Mouse (Mus musculus) heart, embryonic 10.5 days (tissue): Measurements from ENCODE around the gene Teddm1a. TPM values are rescaled to one million over a fixed set of nuclear protein-coding genes. Genes with fewer than 3 reads are reported as not detected.
"Not testable (repeated sequence)": the region's sequence is repeated elsewhere in the genome, so short reads cannot be mapped to it uniquely, and the experiment has no call there.

ENCODE experiments used
- DNase-seq: peaks from one replicate; pipeline ENCODE4 v3.0.0-alpha.2; 2017; ENCODE audit warnings: low spot score
- H3K27ac ChIP-seq: fragments of 300-500 bp; sonication (generic); 2 replicates; pipeline ENCODE4 v1.5.1; 2016; ENCODE audit warnings: mild to moderate bottlenecking
- H3K27me3 ChIP-seq: fragments of 300-500 bp; sonication (generic); 2 replicates; pipeline ENCODE4 v1.6.1; 2016; ENCODE audit warnings: mild to moderate bottlenecking; ENCODE audit not compliant: poor library complexity, insufficient read depth, severe bottlenecking
- H3K36me3 ChIP-seq: fragments of 300-500 bp; sonication (generic); 2 replicates; pipeline ENCODE4 v1.6.1; 2016; ENCODE audit warnings: mild to moderate bottlenecking, moderate library complexity
- H3K4me1 ChIP-seq: fragments of 300-500 bp; sonication (generic); 2 replicates; pipeline ENCODE4 v1.6.1; 2016; ENCODE audit warnings: mild to moderate bottlenecking
- H3K4me3 ChIP-seq: fragments of 300-500 bp; sonication (generic); 2 replicates; pipeline ENCODE4 v1.5.1; 2016; ENCODE audit warnings: mild to moderate bottlenecking, moderate library complexity
- H3K9me3 ChIP-seq: fragments of 300-500 bp; sonication (generic); 2 replicates; pipeline ENCODE4 v1.6.1; 2016; ENCODE audit warnings: mild to moderate bottlenecking, moderate library complexity
- WGBS: fragments of 180-500 bp; shearing (Covaris S2); methylation state at CpG from one replicate; pipeline ENCODE4 v1.1.7; 2016; 5-methylcytosine and 5-hydroxymethylcytosine counted together
- polyA plus RNA-seq: library from polyadenylated mRNA; unstranded; fragments of >200 nt; fragmentation: Nextera tagmentation; extraction: Ambion mirVana; gene quantifications from 2 replicates; pipeline ENCODE4 v1.2.1, GENCODE M21; 2016

Teddm1a gene
- polyA plus RNA-seq: not detected in 2 replicates

- 54% methylated on average over 4 of the region's 4 CpGs for WGBS
Observed at GRCm38 (mm10) chr1:153891442-153891841, at the start of gene Teddm1a. Gene Teddm1a, plus strand, starts transcription at chr1:153891742.

GRCm38 (mm10) chr1:153842121-153842740 lies 49.3 kb upstream of the Teddm1a start:
- Histone ChIP-seq H3K4me3 (no peak overlapping the region), H3K27me3 (no peaks in the 10 kb centered on the region), H3K9me3 (no peaks in the 10 kb centered on the region), H3K36me3 (no peaks in the 10 kb centered on the region), H3K4me1 (no peaks in the 10 kb centered on the region), H3K27ac (no peak overlapping the region)
- WGBS: 83% methylated on average over 11 of the region's 11 CpGs
- DNase-seq: no peak

More at GRCm38 (mm10) chr1:153891442-153891841, at the start of gene Teddm1a:
- no peaks in the 10 kb centered on the region for H3K9me3 ChIP-seq
- H3K4me1 ChIP-seq: 0 out of 2 replicates have a peak, but pooled peaks cover under 1% of the 10 kb centered on the region
- H3K36me3 ChIP-seq: no peaks in the 10 kb centered on the region
- no peak within 1 kb of the TSS for H3K4me3 ChIP-seq
- no peak for DNase-seq
- H3K27me3 ChIP-seq: no peaks in the 10 kb centered on the region; the same call in 1 of the 2 replicates
- no peak within 1 kb of the TSS for H3K27ac ChIP-seq

GRCm38 (mm10) chr1:153844042-153844441 lies 47.5 kb upstream of the Teddm1a start, which contains the start of gene Rgsl1:
Gene Rgsl1, minus strand, starts transcription at chr1:153844142.
- Histone ChIP-seq H3K4me3 (no peak within 1 kb of the TSS), H3K27me3 (no peaks in the 10 kb centered on the region), H3K4me1 (no peaks in the 10 kb centered on the region), H3K27ac (no peak within 1 kb of the TSS), H3K36me3 (no peaks in the 10 kb centered on the region), H3K9me3 (no peaks in the 10 kb centered on the region)
- 94% methylated on average over 8 of the region's 8 CpGs for WGBS
- DNase-seq: no peak

DNA sequence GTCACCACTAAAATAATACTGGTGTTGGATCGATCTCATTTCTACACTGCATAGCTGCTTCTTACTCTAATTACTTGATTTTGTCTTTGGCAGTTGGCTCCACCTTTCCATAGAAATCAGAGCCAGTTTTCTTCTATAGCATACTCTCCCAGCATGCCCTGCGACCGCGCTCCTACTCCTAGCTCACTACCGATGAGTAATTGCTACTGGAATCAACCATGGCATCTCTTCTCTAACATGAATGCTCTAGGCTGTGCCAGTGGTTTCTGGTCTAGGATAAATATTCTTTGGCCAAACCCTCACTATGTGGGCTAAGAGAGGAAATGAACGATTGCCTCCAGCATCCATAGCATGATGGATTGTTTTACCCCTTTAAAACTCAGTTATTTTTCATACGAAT lies 45.1 kb upstream of the Teddm1a start:
- DNase-seq: no peak
- Histone ChIP-seq H3K27ac (no peak overlapping the region), H3K4me3 (no peak overlapping the region), H3K4me1 (no peaks in the 10 kb centered on the region), H3K36me3 (no peaks in the 10 kb centered on the region), H3K9me3 (no peaks in the 10 kb centered on the region), H3K27me3 (no peaks in the 10 kb centered on the region)
- 87% methylated on average over 7 of the region's 7 CpGs for WGBS

DNA sequence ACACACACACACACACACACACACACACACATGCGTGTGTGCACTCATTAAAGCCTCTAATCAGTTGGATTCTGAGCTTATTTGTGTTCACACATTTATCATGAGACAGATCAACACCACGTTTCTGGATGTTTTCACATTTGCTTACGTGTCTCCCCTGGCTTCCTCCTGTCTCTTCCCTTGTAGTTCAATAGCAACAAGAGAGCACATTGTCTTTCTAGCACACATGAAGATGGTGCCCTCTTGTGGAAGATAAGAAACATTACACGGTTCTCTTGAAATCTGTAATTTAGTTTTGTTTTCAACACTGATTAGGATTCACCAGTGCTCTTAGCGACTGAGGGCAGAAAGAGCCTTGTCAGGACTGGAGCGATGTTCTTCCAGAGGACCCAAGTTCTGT lies 44.7 kb upstream of the Teddm1a start:
- Histone ChIP-seq H3K27ac (no peak overlapping the region), H3K27me3 (no peaks in the 10 kb centered on the region), H3K4me1 (no peaks in the 10 kb centered on the region), H3K36me3 (no peaks in the 10 kb centered on the region), H3K4me3 (no peak overlapping the region), H3K9me3 (no peaks in the 10 kb centered on the region)
- 25% methylated on average over 6 of the region's 6 CpGs for WGBS
- DNase-seq: no peak

GRCm38 (mm10) chr1:153852696-153853095 lies 38.8 kb upstream of the Teddm1a start:
- H3K4me3 ChIP-seq, H3K27ac ChIP-seq, DNase-seq, H3K4me1 ChIP-seq, H3K27me3 ChIP-seq, H3K9me3 ChIP-seq, H3K36me3 ChIP-seq: not testable (repeated sequence)
- WGBS: 70% methylated on average over 7 of the region's 7 CpGs

DNA sequence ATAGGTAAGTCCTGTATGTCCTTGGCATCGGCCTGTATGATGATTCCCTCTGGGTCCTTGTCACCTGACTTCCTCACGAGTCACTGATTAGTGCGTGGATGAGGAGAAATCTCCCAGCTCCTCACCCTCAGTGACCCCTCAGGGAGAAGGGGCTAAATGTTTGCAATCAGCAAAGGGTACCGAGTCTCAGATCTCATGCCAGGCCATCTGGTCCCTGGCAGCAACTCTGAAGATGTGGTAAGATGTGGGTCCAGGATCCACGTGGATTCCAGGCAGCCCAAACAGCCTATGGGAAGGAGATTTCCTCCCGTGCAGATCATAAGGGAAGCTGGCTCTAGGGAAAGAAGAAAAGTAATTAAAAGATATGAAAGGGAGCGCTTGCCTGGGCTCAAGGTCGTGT lies 35.6 kb upstream of the Teddm1a start:
- Histone ChIP-seq H3K4me1 (no peaks in the 10 kb centered on the region), H3K9me3 (no peaks in the 10 kb centered on the region), H3K36me3 (no peaks in the 10 kb centered on the region), H3K27me3 (no peaks in the 10 kb centered on the region), H3K4me3 (no peak overlapping the region), H3K27ac (no peak overlapping the region)
- no peak for DNase-seq
- 72% methylated on average over 8 of the region's 8 CpGs for WGBS

DNA sequence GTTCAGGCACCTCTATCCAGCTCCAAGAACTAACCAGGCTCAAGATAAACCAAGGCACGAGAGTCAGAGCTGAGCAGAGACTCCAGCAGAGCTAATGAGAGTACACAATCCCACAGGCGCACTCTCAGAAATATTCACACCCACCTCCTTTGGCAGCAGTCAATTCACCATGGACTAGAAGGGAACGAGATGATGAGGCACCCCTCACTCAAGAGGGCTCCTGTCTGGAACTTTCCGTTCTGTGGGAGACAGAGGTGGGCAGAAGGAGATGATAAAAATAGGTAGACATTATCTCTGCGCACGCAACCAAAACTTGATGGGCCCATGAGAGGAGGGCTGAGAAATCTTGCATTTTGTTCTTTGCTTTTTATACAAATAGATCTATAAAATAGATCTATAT lies 17.5 kb upstream of the Teddm1a start, which contains the start of gene Teddm1b:
TSS of gene Teddm1b (plus strand) at position 301 of the 400 bp plus-strand sequence.
- Histone ChIP-seq H3K27me3 (no peaks in the 10 kb centered on the region), H3K4me3 (no peak within 1 kb of the TSS), H3K4me1 (no peaks in the 10 kb centered on the region), H3K36me3 (no peaks in the 10 kb centered on the region), H3K9me3 (no peaks in the 10 kb centered on the region), H3K27ac (no peak within 1 kb of the TSS)
- no peak for DNase-seq
- WGBS: 78% methylated on average over 6 of the region's 6 CpGs

- not testable (repeated sequence) for H3K27me3 ChIP-seq, H3K4me1 ChIP-seq, H3K27ac ChIP-seq, H3K9me3 ChIP-seq, H3K4me3 ChIP-seq, H3K36me3 ChIP-seq, DNase-seq
- 91% methylated on average over 17 of the region's 17 CpGs for WGBS
Observed at GRCm38 (mm10) chr1:153880391-153880790, 11.2 kb upstream of the Teddm1a start.

- DNase-seq: no peak
- Histone ChIP-seq H3K4me1 (0 out of 2 replicates have a peak, but pooled peaks cover 5% of the 10 kb centered on the region), H3K4me3 (no peak overlapping the region), H3K9me3 (no peaks in the 10 kb centered on the region), H3K27ac (no peak overlapping the region), H3K36me3 (no peaks in the 10 kb centered on the region), H3K27me3 (no peaks in the 10 kb centered on the region; the same call in 1 of the 2 replicates)
- WGBS: 25% methylated on average over 17 of the region's 17 CpGs
Observed at GRCm38 (mm10) chr1:153886024-153886633, 5.4 kb upstream of the Teddm1a start.

- no peak for DNase-seq
- Histone ChIP-seq H3K9me3 (no peaks in the 10 kb centered on the region), H3K36me3 (no peaks in the 10 kb centered on the region), H3K4me1 (0 out of 2 replicates have a peak, but pooled peaks cover 5% of the 10 kb centered on the region), H3K4me3 (no peak overlapping the region), H3K27ac (no peak overlapping the region), H3K27me3 (no peaks in the 10 kb centered on the region; the same call in 1 of the 2 replicates)
- WGBS: 94% methylated on average over 10 of the region's 10 CpGs
Observed at GRCm38 (mm10) chr1:153890121-153890520, 1.4 kb upstream of the Teddm1a start.

DNA sequence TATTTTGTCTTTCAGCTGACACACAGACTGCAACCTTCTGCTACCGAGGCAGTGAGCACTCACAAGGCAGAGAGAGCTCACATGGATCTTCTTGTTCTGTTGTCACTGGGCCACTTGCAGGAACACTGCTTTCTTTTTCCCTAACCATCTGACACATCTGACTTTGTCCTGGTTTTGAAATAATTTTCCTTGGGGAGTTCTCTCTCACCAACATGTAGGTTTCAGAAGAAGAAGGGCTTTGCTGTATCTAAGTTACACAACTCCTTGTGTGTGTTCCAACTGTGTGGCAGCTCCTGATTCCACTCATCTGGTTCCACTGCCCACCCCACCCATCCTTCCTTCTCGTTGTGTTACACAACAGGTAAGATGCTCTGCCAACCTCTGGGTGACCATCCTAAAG lies 2.2 kb downstream of the Teddm1a start:
- Histone ChIP-seq H3K4me3 (no peak overlapping the region), H3K9me3 (no peaks in the 10 kb centered on the region), H3K4me1 (0 out of 2 replicates have a peak, but pooled peaks cover 8% of the 10 kb centered on the region), H3K27ac (no peak overlapping the region), H3K36me3 (no peaks in the 10 kb centered on the region), H3K27me3 (no peaks in the 10 kb centered on the region)
- WGBS: 72% methylated on average over 2 of the region's 2 CpGs
- no peak for DNase-seq

GRCm38 (mm10) chr1:153894201-153894893 lies 2.8 kb downstream of the Teddm1a start:
- no peak for DNase-seq
- 56% methylated on average over 8 of the region's 8 CpGs for WGBS
- no peaks in the 10 kb centered on the region for H3K36me3 ChIP-seq
- H3K4me3 ChIP-seq: no peak overlapping the region
- no peak overlapping the region for H3K27ac ChIP-seq
- no peaks in the 10 kb centered on the region for H3K9me3 ChIP-seq
- no peaks in the 10 kb centered on the region for H3K27me3 ChIP-seq
- peaks cover 14% of the 10 kb centered on the region; the same call in 1 of the 2 replicates for H3K4me1 ChIP-seq
